Mouse (Mus musculus) cerebellum, postnatal 25 days (tissue): ENCODE data around the gene Aoc2.
A peak's percentile ranks its signal among the peaks of the same experiment; 100 is the strongest.
"Not testable (repeated sequence)": the region's sequence is repeated elsewhere in the genome, so short reads cannot be mapped to it uniquely, and the experiment has no call there.

Experiments
- DNase-seq, 2 experiments: peaks; one replicate each; pipeline ENCODE4 v3.0.0; 2021; ENCODE audit warnings: mixed read lengths in 2 of 2

Aoc2 gene

DNA sequence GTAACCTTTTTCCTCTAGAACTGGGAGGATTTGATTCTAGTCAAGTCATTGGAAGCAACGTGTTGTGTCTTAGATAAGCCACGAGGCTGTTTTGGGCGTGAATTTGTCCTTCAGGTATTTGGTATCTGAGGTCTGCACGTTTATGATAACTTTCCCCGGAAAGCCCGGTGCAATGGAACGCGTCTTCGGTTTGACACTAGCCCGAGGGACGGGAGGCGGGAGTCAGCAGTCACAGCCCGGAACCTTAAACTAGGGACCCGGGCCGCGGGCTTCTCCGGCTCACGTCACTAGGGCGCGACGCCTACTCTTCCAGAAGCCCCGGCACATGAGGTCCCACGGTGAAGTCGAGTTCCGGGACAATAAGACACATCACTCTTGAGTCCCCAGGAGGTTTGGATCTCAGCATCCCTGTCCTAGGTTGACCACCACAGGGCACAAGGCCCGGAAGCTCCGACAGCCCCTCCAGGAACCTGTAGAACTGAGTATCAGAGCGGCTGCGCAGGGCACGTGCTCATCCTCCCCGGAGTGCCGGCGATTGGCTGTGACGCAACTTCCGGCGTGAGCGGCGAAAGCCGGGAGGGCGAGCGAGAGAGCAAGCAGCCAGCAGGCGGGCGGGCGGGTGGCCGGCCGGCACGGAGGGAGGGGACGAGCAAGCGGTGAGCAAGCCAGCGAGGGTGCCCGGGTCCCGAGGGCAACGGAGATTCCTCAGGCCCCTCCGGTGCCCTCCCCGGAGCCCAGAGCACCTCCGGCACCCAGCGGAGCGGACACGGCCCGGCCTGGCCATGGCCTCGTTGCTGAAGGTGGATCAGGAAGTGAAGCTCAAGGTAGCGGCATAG is 9.0 kb upstream of the Aoc2 start, which contains the start of gene Psme3:
Gene Psme3 (plus strand): TSS at position 549 of the 836 bp plus-strand sequence.
- DNase-seq: peak; percentile 95 to 96

DNA sequence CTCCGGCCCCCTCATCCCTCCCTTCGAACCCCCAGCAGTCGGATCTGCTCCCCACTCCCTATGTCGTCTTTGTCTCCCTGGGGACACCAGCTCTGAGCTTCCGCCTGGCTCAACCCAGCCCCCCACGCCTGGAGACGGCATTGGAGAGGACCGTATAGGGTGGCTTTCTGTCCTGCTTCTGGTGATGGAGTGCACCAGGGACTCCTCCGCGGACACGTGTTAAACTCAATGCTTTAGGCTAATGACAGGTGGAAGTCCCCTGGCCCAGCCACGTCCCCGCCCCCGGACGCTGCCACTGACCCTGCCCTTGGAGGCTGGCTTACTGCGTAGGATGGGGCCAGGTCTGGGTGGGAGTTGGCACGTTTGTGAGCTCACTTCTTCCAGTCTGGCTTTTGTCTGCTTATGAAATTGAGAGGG is 8.4 kb upstream of the Aoc2 start:
- no peak for DNase-seq

DNA sequence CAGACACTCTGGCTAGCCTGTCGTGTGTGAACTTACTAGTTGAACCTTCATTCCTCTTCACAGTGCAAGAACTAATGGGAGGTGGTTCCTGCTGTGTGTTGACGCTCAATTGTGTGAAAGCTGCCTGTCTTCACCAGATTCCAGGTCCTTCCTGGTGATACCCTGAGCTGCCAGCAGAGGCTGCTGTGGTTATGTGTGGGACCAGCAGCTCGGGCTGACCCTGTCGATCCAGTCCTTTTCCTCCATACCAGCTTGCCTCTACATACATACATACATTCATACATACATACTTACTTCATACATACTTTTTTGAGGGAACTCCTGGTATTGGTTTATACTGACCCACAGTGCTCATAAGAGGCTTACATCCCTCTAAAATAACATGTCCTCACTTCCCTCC is 1.3 kb upstream of the Aoc2 start:
- peak; percentile 76 to 85 for DNase-seq

DNA sequence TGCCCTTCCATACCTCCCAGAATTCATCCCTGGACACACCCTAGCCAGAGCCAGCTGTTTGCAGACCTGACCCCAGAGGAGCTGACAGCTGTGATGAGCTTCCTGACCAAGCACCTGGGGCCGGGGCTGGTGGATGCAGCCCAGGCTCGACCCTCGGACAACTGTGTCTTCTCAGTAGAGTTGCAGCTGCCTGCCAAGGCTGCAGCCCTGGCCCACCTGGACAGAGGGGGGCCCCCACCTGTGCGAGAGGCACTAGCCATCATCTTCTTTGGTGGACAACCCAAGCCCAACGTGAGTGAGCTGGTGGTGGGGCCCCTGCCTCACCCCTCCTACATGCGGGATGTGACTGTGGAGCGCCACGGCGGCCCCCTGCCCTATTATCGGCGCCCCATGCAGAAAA is 338 bp downstream of the Aoc2 start:
- DNase-seq: not testable (repeated sequence)

DNA sequence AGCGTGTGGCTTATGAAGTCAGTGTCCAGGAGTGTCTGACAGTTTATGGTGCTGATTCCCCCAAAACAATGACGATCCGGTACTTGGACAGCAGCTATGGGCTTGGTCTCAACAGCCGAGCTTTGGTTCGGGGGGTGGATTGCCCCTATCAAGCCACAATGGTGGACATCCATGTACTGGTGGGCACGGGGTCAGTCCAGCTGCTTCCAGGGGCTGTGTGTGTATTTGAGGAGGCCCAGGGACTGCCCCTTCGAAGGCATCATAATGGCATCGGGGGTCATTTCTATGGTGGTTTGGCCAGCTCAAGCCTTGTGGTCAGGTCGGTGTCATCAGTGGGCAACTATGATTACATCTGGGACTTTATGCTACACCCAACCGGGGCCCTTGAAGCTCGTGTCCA is 1.3 kb downstream of the Aoc2 start:
- no peak for DNase-seq

DNA sequence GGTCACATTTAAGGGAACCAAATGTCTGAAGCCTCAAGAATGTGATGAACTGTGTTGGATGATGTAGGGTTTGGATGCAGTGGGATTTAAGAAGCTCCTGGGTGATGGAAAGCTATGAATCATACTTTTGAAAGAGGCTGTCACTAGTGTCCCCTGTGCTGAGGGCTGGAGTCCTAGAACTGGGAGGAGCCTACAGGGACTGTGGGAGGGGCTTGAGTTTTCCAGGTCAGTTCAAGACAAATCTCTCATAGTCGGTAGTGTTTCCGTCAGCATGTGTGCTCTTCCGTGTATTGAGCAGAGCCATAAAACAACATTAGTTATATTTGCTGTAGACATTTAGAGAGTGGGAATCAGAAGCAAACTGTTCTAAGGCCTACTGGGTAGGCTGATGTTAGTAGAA is 2.4 kb downstream of the Aoc2 start:
- no peak for DNase-seq

DNA sequence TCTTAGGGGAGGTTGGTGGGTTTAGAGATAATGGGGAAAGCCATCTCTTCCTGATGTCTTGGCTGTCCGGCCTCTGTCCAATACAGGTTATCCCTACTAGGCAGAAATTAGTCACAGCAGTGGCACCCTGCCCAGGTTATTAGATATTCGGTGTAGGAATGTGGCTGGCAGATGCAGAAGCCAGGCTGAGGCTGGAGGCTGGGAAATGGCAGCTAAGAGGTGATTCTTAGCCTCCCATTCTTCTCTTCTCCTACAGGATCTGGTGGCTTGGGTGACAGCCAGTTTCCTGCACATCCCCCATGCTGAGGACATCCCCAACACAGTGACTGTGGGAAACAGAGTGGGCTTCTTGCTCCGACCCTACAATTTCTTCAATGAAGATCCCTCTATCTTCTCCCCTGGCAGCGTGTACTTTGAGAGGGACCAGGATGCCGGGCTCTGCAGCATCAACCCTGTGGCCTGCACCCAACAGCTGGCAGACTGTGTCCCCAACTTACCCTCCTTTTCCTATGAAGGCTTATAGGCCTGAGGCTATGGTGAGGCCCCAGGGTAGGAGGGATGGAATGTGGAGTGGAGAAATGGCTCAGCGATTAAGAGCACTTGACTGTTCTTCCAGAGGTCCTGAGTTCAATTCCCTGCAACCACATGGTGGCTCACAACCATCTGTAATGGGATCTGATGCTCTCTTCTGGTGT is 4.2 kb downstream of the Aoc2 start:
- peak in 1 of 2 experiments; percentile 52 for DNase-seq

DNA sequence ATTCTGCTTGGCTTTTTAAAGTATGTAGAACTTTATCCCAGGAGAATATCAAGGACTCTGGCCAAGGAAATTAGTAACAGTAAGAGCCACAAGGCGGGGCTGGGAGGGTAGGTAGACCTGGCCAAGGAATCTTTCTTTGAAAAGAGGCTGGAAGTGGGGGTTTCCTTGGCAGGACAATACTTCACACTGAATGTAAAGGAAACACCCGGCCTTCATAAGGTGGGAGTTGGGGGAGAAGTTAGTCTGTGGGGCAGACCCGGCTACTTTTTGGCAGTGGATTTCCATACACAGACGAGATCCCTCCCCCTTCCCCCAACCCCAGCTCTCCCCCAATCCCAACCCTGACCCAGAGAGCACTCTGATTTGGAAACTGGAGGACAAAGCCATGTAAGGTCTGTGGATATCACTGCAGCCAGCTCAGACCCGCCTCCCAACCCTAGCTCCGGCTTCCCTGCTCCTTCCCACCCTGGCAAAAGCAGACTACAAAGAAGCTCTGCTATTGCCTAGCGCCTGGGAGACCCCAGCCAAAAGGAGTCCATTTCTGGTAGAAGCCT is 5.6 kb downstream of the Aoc2 start, which contains the start of gene Aoc3:
Gene Aoc3 (plus strand): TSS at position 235 of the 554 bp plus-strand sequence.
- no peak for DNase-seq

DNA sequence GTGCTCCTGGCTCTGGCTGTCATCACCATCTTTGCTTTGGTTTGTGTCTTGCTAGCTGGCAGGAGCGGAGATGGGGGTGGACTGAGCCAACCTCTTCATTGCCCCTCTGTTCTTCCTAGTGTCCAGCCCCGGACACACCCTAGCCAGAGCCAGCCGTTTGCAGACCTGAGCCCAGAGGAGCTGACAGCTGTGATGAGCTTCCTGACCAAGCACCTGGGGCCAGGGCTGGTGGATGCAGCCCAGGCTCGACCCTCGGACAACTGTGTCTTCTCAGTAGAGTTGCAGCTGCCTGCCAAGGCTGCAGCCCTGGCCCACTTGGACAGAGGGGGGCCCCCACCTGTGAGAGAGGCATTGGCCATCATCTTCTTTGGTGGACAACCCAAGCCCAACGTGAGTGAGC is 6.1 kb downstream of the Aoc2 start:
- not testable (repeated sequence) for DNase-seq

DNA sequence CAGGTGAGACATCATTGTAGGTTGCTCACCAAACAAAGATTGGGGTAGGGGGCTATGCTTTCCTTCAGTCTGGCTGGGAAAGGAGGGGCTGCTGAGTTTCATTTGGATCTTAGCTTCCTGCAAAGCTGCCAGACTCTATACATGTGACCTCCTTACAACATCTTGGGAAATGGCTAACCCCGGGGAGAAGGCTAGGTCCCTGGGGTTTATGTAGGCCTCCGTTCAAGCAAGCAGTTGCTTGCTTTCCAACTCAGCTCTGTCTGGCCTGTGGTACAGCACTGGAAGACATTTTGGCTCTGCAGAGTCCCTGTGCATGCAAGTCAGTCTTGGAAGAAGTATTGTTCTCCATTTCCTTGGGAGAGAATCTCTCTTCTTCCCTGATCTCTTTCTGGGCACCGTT is 7.7 kb downstream of the Aoc2 start:
- DNase-seq: no peak

DNA sequence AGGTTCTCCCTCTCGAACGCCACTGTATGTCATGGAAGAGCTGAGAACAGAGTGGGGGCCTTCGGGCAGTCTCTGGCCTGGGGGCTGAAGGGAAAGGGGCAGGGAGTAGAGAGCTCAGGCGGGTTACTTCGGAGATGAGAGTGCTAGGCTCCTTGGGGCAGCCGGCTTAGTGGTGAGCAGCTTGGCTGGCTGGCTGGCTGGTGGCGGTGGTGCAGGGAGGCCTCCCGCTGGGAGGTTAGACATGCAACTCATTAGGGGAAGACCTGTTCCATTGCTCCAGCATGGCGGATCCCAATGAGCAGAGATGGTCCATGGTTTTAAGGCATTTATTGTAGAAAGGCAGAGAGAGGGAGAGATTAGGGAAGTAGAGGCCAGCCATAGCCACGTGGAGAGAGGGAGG is 9.2 kb downstream of the Aoc2 start:
- no peak for DNase-seq

DNA sequence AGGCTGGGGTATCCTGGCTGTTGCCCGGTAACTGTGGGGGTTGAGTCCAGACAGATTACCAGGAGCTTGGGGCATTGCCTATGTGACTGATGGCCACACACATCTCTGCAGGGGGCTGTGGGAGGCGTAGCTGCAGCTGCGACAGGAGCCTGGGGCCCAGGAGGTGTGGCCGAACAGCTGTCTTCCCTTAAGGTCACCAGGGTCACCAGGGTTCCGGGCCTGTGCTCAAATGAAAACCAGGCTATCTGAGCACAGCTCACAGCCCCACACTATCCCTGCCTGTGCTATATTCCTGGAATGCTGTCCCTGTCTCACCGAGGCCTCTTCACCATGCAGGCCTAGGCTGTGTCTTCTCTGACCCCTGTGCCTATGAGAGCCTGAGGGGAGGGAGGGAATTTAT is 9.7 kb downstream of the Aoc2 start:
- DNase-seq: no peak

DNA sequence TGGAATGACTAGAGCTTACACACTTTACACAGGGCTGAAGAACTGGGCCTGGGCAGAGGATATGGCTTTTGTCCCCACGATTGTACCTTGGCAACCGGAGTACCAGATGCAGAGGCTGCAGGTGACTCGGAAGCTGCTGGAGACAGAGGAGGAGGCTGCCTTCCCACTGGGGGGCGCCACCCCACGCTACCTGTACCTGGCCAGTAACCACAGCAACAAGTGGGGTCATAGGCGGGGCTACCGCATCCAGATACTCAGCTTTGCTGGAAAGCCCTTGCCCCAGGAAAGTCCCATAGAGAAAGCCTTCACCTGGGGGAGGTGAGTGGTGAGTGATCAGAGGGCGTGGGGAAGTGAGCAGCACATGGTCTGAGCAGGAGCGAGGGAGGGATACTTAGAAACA is 10.8 kb downstream of the Aoc2 start:
- no peak for DNase-seq

DNA sequence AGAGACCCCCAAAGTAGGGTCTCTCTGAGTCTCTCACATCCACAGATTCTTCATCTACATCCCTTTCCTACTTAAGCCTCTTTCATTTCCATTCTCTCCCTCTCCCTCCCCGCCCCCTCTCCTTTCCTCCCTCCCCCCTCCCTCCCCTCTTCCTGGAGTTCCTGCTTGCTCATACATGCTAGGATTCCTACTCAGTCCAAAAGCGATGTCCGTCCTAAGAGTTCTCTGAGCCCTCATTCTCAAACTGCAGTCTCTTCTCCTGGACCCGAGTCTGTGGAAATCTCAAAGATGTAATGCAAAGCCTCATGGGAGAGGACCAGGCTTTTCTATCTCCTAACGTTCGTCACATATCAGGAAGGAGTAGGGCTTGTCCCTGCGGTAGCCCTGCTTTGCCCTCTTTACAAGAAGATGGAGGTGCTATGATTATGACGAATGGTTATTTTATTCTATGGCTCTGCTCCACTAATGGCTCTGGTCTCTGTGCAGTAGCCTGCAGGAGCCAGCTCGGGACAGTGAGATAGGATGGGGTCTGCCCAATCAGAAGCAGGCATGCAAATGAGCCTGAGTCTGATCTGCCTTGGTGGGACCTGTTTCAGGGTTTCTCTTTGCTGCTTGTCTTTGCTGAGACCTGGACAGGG is 13.4 kb downstream of the Aoc2 start:
- DNase-seq: peak; percentile 47 to 53

DNA sequence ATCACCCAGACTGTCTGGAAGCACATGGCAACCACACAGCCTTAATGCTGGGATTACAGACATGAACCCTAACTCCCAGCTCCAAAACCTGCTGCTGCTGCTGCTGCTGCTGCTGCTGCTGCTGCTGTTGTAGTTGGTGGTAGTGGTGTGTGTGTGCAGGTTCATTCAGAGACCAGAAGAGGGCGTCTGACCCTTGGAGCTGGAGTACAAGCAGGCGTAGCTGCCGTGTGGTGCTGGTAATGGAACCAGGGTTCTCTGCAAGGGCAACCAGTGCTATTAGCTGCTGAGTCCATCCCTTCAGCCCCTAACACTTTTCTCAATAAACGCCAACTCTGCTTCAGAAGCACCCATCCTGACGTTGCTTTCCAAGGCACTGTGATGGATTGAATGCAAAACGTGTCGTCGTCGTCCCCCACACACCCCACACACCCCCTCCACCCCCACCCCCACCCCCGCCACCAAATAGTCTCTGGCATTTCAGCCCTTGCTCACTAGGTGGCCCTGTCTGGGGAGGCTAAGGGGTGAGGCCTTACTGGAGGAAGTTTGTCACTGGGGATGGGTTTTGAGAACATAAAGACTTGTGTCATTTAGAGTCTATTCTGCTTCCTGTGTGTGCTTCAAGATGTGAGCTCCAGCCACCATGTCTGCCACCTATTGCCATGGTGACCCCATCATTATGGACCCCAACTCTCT is 22.4 kb downstream of the Aoc2 start:
- DNase-seq: no peak

DNA sequence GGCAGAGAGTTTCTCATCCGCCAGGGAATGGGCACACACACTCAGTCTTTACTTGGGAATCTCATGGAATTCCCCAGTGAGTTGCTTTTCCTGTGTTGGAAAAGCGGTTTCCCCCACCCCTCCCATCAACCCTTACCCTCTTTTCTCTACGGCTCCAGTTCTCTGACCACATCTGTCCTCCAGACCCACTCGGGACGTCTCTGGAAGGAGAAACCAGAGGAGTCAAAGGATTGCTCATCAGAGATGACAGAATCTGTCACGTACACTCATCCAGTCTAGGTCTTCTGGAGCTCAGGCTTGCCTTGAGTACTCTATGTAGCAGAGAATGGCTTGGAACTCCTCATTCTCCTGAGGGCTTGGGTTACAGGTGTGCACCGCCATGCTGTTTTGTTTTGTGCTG is 23.9 kb downstream of the Aoc2 start:
- DNase-seq: no peak

DNA sequence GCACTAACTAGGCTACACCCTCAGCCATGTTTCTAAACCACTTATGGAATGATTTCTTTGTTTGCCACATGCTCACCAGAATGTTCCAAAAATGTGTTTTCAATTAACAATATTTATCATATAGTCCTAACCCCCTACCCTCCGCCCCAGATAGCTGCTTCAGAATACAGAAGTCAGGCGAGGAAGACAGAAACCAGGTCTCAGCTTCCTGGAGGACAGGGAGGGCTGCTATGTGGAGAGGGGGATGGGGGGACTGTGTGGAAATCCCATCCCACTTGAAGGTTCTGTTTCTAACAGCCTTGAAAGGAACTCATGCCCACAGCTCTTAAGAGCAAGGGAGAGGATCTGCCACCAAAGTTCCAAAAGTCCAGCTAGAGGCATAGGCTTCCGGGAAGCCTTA is 24.4 kb downstream of the Aoc2 start:
- no peak for DNase-seq

DNA sequence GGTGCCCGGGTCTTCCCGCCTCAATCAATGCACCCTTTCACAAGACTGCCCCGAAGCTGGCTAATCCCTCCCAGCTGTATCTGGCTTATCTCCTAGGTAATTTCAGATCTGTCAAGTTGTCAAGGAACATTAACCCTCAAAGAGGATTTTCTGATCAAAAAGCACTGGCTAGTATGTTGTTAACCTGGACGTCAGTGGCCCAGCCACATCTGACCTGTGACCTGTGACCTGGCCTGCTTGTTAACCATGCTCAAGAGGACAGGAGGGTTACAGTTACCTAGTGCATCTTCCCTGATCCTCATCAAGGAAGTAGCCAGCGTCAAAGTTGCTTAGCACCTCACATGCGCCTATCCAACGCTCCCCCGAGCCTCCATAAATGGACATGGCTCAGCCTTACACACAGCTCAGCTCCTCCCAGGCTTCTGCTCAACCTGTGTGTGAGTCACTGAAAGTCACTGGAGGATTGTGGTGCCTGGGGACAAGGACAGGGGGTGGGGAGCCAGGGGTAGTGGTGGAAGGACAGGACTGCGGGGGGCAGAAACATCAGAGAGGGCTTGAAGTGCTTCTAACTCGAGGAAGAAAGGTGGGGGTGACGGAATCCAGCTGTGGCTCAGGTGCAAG is 26.3 kb downstream of the Aoc2 start:
- no peak for DNase-seq

DNA sequence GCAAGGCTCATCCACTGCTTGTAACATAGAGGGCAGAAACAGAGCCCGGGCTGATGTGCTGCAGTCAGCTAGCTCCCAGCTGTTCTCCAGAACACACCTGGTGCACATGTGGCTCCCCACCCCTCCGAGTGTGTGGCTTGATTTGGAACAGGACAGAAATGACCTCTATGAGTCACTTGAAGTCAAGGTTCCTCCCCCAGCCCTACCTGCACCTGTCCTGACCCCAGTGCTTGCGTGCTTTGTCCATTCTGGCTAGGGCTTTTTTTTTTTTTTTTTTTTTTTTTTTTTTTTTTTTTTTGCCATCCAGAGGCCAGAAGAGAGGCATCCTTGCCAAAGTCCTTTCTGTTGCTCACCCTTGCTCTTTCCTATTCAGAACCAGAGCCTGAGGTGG is 26.9 kb downstream of the Aoc2 start:
- no peak for DNase-seq

DNA sequence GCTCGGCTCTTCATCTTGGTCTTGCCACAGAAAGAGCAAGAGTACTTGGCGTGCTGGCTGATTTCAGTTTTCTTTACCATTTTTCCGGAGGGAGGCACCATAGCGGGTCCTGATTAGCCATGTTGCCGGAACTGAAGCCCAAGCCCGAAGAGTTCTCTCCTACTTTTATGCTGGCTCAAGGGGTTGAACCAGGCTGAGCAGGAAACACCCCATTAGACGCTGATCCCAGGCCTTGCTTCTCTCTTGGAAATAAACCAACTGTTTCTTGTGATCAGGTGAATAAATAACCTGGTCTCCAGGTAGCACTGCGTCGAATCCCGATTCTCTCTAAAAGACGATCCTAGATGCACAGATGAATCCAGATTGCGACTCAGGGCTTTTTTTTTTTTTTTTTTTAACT is 28.6 kb downstream of the Aoc2 start:
- no peak for DNase-seq

DNA sequence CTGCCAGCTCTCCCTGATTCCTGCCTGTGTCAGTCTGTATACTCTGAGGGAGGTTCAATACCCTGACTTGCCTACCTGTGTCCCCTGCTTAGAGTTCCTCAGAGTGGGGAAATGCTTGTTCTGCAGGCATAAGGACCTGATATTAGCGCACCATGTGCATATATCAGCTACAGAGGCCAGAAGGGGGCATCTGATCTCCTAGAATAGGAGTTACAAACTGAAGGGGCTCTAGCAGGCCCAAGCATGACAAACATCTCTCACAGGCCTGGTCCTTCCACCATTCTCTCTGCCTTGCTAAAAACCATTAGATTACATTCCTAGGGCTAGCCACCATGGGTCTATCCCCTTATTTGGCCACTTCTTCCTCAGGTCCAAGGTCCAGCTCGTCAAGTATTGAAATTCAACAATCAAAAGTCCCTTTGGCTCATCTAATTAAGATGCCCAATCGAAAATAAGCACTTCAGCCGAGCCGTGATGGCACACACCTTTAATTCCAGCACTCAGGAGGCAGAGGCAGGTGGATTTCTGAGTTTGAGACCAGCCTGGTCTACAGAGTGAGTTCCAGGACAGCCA is 29.7 kb downstream of the Aoc2 start:
- DNase-seq: no peak

DNA sequence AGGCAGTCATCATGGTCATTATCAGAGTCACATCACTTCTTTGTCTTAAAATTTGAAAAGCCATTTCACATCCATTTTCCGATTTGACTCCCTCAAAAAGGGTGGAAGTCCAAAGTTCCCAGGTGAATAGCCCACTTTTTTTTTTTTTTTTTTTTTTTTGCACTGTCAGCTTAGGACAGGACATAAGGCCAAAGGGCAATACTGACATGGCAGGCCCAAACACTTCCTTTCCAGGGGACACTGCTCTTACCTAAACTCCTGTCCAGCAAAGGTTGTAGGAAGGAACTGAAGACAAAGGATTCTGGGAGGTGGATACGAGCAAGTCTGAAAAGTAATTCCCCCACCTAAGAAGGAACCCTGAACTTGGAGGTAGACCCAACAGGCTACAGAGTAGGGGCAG is 31.1 kb downstream of the Aoc2 start:
- DNase-seq: no peak
